Mouse (Mus musculus) C2C12 (cell line): ENCODE data around the gene Zp1.

Experiments used
- CTCF ChIP-seq: IDR thresholded peaks from one replicate; pipeline ENCODE4 v1.5.1; 2011; ENCODE audit not compliant: control insufficient read depth, insufficient read depth, insufficient read length
- MYOG ChIP-seq: IDR thresholded peaks from one replicate; pipeline ENCODE4 v1.6.1; 2011; ENCODE audit not compliant: control insufficient read depth, insufficient read length; ENCODE audit errors: extremely low read depth

DNA sequence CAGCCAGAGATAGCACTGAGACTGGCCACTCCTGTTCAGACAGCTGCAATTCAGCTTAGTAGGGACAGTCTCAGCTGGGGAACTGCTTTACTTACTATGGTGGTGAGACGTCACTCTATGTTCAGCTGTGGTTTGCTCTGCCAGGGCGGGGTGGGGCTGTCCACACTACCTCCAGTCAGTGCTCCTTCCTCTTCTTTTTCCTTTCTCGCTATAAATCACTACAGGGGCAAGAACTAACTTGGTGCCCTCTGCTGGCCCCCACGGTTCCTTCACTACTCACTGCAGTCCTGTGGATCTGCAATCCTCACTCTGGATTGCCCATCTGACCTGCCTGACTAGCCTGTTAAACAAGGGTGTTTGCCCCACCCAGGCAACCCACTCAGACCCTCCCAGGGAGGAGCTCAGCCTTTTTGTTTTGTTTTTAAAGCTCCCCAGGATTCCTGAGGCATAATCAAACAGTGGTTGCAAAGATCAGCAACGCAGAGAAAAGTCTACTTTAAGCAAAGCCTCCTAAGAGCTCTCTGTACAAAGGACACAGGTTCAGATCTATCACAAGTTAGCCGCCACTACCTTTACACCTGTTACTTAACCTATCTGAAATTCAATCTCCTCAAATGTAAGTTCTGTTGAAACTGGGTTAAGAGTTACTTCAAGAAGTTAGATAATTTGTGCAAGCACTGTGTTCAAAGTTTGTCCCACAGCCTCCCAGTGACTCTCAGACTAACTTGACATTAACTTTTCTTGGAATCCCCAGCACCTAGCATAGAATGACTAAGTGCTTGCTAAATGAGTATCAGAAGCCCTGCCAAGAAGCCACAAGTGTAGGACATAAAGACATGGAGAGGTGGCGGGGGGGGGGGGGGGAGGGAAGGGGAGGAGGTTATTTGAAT is 40.1 kb downstream of the Zp1 start:
- TF ChIP-seq CTCF (peak; percentile 51), MYOG (no peak)
